Mouse (Mus musculus) NIH3T3 (cell line): ENCODE measurements around the gene Sct.
"Not testable (repeated sequence)": the region's sequence is repeated elsewhere in the genome, so short reads cannot be mapped to it uniquely, and the experiment has no call there.

Experiments
- DNase-seq: peaks from one replicate; pipeline ENCODE4 v3.0.0-alpha.2; 2012; ENCODE audit warnings: low read depth

The Sct gene

GRCm38 (mm10) chr7:141291921-141292582, 13.1 kb upstream of the Sct start, which contains the start of gene Drd4:
TSS of gene Drd4 (plus strand) at chr7:141292006.
- DNase-seq = peak; percentile 7

GRCm38 (mm10) chr7:141288042-141288441, 9.1 kb upstream of the Sct start:
- no peak for DNase-seq

- no peak for DNase-seq
Observed at GRCm38 (mm10) chr7:141282756-141283155, 3.8 kb upstream of the Sct start.

GRCm38 (mm10) chr7:141281442-141281841, 2.5 kb upstream of the Sct start:
- DNase-seq = no peak

GRCm38 (mm10) chr7:141277701-141278678, 943 bp downstream of the Sct start:
- DNase-seq = no peak

- DNase-seq = no peak
Observed at GRCm38 (mm10) chr7:141276546-141276945, 2.4 kb downstream of the Sct start, which contains the start of gene Cdhr5. TSS of gene Cdhr5 (minus strand) at chr7:141276786.

GRCm38 (mm10) chr7:141275356-141275755, 3.6 kb downstream of the Sct start:
- DNase-seq = no peak

- DNase-seq = no peak
Observed at GRCm38 (mm10) chr7:141270631-141271030, 8.3 kb downstream of the Sct start.

- no peak for DNase-seq
Observed at GRCm38 (mm10) chr7:141269273-141269545, 9.7 kb downstream of the Sct start.

- DNase-seq = no peak
Observed at GRCm38 (mm10) chr7:141268466-141269272, 10.3 kb downstream of the Sct start.

- peak; percentile 65 for DNase-seq
Observed at GRCm38 (mm10) chr7:141265739-141266561, 13.0 kb downstream of the Sct start, which contains the start of gene Irf7. TSS of gene Irf7 (minus strand) at chr7:141266481.

- DNase-seq = no peak
Observed at GRCm38 (mm10) chr7:141265411-141265738, 13.6 kb downstream of the Sct start.

GRCm38 (mm10) chr7:141264761-141265410, 14.0 kb downstream of the Sct start:
- peak; percentile 24 for DNase-seq

- no peak for DNase-seq
Observed at GRCm38 (mm10) chr7:141264041-141264700, 14.8 kb downstream of the Sct start.

- no peak for DNase-seq
Observed at GRCm38 (mm10) chr7:141263640-141264039, 15.3 kb downstream of the Sct start.

- no peak for DNase-seq
Observed at GRCm38 (mm10) chr7:141261480-141261879, 17.5 kb downstream of the Sct start.

GRCm38 (mm10) chr7:141256159-141256558, 22.8 kb downstream of the Sct start:
- DNase-seq = no peak

GRCm38 (mm10) chr7:141250486-141250885, 28.4 kb downstream of the Sct start:
- not testable (repeated sequence) for DNase-seq

GRCm38 (mm10) chr7:141231551-141231950, 47.4 kb downstream of the Sct start:
- no peak for DNase-seq

GRCm38 (mm10) chr7:141231111-141231510, 47.8 kb downstream of the Sct start:
- no peak for DNase-seq
